Mouse (Mus musculus) bone marrow, adult 2 months (tissue): ENCODE measurements around the gene Dact2. TPM values are rescaled to one million over a fixed set of nuclear protein-coding genes. Genes with fewer than 3 reads are reported as not detected.

ENCODE experiments used
- H3K27ac ChIP-seq: fragments of 200-500 bp; 2 replicates; pipeline ENCODE4 v1.5.1; 2012; ENCODE audit warnings: low read depth, mild to moderate bottlenecking, control low read depth, inconsistent platforms, low read length; ENCODE audit not compliant: control insufficient read depth, poor library complexity, insufficient read depth
- H3K4me1 ChIP-seq: fragments of 200-500 bp; 2 replicates; pipeline ENCODE4 v1.6.1; 2011; ENCODE audit warnings: low read length; ENCODE audit not compliant: control insufficient read depth, insufficient read depth
- H3K4me3 ChIP-seq: fragments of 200-500 bp; replicated peaks from 2 replicates; pipeline ENCODE3; 2011; ENCODE audit warnings: mild to moderate bottlenecking, low read depth, low read length, control low read depth; ENCODE audit not compliant: control insufficient read depth
- CTCF ChIP-seq: fragments of 200-500 bp; IDR thresholded peaks from 2 replicates; pipeline ENCODE4 v1.5.1; 2011; ENCODE audit warnings: low read length, control low read depth; ENCODE audit not compliant: control insufficient read depth, insufficient read depth
- POLR2A ChIP-seq: fragments of 200-500 bp; IDR thresholded peaks from 2 replicates; pipeline ENCODE4 v1.6.1; 2011; ENCODE audit warnings: low read depth, mild to moderate bottlenecking, control low read depth, low read length, borderline replicate concordance; ENCODE audit not compliant: control insufficient read depth
- WGBS: fragments of 180-500 bp; shearing (Covaris S2); methylation state at CpG from one replicate; pipeline ENCODE4 v1.1.7; 2018; 5-methylcytosine and 5-hydroxymethylcytosine counted together
- polyA plus RNA-seq: library from polyadenylated mRNA; stranded (reverse); fragments of >200 nt; gene quantifications from 2 replicates; pipeline ENCODE4 v1.2.4, GENCODE M21; 2011; ENCODE audit warnings: low replicate concordance; ENCODE audit not compliant: missing spikeins, insufficient read depth, insufficient read length

Gene Dact2
- polyA plus RNA-seq, 1 experiment, result 3.7 TPM

DNA sequence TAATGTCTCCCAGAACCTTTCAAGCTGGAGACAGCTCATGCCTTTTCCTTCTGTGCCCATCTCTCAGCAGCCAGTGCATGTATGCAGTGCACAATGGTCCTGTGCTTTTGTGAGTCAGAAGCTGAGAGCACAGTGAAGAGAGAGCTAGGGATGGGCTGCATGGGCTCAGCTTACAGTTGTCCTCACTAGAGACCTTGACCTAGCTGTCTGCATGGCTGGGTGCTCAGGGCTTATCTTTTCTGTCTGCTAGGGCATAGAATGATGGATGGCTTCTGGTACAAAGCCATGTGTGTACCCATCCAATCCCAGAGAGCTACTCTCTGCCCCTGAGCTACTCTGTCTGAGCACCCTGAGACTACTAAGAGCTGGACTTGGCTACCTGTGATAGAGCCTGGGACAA, 17.0 kb downstream of the Dact2 start:
- H3K4me1 ChIP-seq, result no peaks in the 10 kb centered on the region
- no peak overlapping the region for H3K4me3 ChIP-seq
- H3K27ac ChIP-seq, result no peak overlapping the region
- TF ChIP-seq CTCF, result no peak
- TF ChIP-seq POLR2A, result no peak

- no peak for TF ChIP-seq POLR2A
- H3K4me1 ChIP-seq, result no peaks in the 10 kb centered on the region
- 75% methylated on average over 3 of the region's 3 CpGs for WGBS
- no peak overlapping the region for H3K27ac ChIP-seq
- H3K4me3 ChIP-seq, result no peak overlapping the region
These were observed 17.9 kb downstream of the Dact2 start for GRCm38 (mm10) chr17:14186176-14186575.

GRCm38 (mm10) chr17:14184192-14184814, 19.8 kb downstream of the Dact2 start:
- WGBS, result 80% methylated on average over 4 of the region's 4 CpGs
- TF ChIP-seq POLR2A, result no peak
- no peak for TF ChIP-seq CTCF
- no peaks in the 10 kb centered on the region for H3K4me1 ChIP-seq

DNA sequence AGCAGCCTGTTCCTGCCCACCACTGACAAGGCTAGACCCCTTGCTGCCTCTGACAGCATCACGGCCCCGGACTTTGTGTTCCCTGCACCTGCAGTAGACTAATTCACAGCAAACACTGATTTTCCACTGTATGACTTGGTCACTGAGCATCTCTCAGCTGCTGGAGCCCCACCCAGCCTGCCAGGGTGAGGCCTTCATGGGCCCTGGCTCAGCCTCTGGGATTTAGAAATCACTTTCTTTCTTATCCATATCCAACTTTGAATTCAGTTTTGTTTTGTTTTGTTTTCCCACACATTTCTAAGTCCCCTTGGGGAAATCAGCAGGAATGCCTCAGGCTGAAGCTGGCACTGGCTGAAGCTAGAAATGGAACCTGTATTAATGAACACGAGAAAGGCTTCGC, 20.4 kb downstream of the Dact2 start:
- WGBS, result 79% methylated on average over 4 of the region's 4 CpGs
- Histone ChIP-seq H3K27ac (no peak overlapping the region), H3K4me3 (no peak overlapping the region), H3K4me1 (no peaks in the 10 kb centered on the region)
- no peak for TF ChIP-seq POLR2A
- TF ChIP-seq CTCF, result no peak

More at GRCm38 (mm10) chr17:14184192-14184814, 19.8 kb downstream of the Dact2 start:
- no peak overlapping the region for H3K27ac ChIP-seq
- no peak overlapping the region for H3K4me3 ChIP-seq

- 86% methylated on average over 3 of the region's 3 CpGs for WGBS
- Histone ChIP-seq H3K4me1 (no peaks in the 10 kb centered on the region), H3K4me3 (no peak overlapping the region), H3K27ac (no peak overlapping the region)
- TF ChIP-seq POLR2A, result no peak
- no peak for TF ChIP-seq CTCF
These were observed 21.2 kb downstream of the Dact2 start for GRCm38 (mm10) chr17:14182860-14183259.

- Histone ChIP-seq H3K27ac (no peak overlapping the region), H3K4me1 (no peaks in the 10 kb centered on the region), H3K4me3 (no peak overlapping the region)
- 78% methylated on average over 4 of the region's 4 CpGs for WGBS
- no peak for TF ChIP-seq CTCF
- TF ChIP-seq POLR2A, result no peak
These were observed 25.2 kb downstream of the Dact2 start for GRCm38 (mm10) chr17:14178911-14179310.

DNA sequence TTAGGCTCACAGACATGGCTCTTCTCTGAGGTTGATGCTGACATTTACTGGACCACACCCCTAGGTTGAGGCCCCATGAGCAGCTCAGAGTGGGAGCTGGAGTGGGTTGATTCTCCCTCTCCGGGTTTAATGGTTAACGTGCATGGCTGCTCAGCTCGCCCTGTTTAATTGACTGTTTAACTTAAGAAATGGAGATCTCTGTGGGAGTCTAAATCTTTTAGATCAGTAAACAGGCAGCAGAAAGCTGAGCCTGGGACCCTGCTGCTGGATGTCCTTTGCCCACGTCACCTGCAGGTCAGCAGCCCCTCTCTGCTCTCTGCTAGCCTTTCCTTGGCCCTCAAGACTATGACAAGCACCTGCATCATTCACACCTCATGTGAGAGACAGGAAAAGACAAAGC, 25.6 kb downstream of the Dact2 start:
- no peak for TF ChIP-seq CTCF
- no peak for TF ChIP-seq POLR2A
- Histone ChIP-seq H3K4me1 (no peaks in the 10 kb centered on the region), H3K27ac (no peak overlapping the region), H3K4me3 (no peak overlapping the region)
- WGBS, result 82% methylated on average over 4 of the region's 4 CpGs

DNA sequence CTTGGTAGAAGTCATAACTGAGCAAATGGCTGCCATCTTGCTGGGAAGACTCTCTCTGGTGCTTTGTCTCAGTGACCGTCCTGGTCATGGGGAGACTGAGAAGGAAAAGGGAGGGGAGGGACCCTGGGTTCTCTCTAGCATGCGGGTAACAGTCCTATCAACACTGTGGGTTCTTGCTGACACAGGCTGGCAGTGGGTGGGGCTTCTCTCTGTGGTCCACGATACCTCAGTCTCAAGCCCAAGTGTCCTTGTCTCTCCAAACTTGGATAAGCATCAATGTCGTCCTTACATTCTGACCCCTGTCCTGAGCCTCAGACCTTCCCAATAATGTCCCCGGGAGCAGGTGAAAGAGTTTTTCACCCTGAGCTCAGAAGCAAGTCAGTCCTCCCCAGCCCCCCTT, 26.1 kb downstream of the Dact2 start:
- 55% methylated on average over 5 of the region's 5 CpGs for WGBS
- TF ChIP-seq POLR2A (no peak), CTCF (no peak)
- H3K4me3 ChIP-seq, result no peak overlapping the region
- H3K27ac ChIP-seq, result no peak overlapping the region
- H3K4me1 ChIP-seq, result no peaks in the 10 kb centered on the region

GRCm38 (mm10) chr17:14177018-14177417, 27.1 kb downstream of the Dact2 start:
- 86% methylated on average over 5 of the region's 5 CpGs for WGBS
- no peak for TF ChIP-seq CTCF
- no peak for TF ChIP-seq POLR2A
- no peak overlapping the region for H3K4me3 ChIP-seq
- no peaks in the 10 kb centered on the region for H3K4me1 ChIP-seq
- H3K27ac ChIP-seq, result no peak overlapping the region

DNA sequence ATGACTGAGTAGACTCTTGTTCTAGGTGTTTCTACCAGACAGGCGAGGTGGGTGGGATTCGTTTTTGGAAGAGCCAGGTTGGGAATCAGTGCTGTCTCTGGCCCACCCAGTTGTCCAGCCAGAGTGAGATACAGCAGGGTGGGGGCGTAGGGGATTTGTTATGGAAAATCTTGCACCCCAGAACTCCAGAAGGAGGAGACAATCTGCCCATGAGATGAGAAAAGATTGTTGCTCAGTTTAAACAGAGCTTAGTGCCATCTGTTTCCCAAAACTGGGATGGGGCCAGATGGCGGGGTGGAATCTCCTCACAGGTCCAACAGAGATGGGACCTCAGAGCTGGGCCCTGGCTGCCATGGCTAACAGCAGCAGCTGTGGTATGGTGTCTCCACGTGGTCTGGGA, 28.4 kb downstream of the Dact2 start:
- Histone ChIP-seq H3K4me3 (no peak overlapping the region), H3K27ac (no peak overlapping the region), H3K4me1 (no peaks in the 10 kb centered on the region)
- 65% methylated on average over 5 of the region's 5 CpGs for WGBS
- TF ChIP-seq CTCF (no peak), POLR2A (no peak)
